Mouse (Mus musculus): ENCODE measurements around the gene Phf1.
"Not testable (repeated sequence)": the region's sequence is repeated elsewhere in the genome, so short reads cannot be mapped to it uniquely, and the experiment has no call there.

Phf1 gene

DNA sequence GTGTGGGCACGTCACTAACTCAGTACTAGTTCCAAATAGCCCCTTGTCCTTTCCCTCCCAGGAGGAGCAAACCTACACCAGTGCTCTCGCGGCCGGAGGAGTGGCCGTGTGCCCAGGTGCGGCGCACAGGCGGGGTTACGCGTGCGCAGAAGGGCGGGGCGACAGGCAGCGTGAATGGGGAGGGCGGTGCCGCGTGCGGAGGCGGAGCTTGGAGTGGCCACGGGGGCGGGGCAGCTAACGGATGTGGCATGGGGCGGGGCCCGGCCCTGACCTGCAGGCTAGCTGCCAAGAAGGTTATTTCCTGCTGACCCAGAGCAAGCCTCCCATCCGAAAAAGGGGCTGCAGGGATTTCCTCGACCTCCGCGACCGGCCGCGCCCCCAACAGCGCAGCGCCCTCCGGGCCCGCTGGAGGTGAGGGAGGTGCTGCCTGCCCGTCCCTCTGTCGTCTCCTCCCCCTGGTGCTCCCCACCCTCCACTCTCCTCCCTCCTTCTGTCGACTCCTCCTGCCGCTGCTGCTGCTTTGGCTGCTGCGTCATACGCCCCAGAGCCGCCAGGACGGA is at the start of gene Phf1:
Gene Phf1, plus strand, starts transcription at position 214 of the 560 bp plus-strand sequence.
- DNase-seq, result peak; percentile 100

DNA sequence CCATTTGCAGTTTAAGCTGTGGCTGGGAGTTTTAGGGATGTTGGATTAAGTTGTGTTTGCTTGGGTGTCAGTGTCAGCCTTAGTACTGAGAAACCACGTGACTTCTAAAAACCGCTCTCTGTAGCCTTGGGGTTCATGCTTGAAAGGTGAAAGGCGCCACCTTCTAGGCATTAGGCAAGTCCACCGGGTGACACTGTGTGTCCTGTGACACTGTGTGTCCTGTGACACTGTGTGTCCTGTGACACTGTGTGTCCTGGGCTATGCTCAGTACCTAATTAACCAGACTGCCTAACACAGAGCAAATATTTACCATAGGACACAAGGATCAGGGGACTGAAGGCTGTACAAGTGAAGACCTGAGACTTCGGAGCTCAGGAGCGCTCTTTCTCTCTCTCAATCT is 49.3 kb upstream of the Phf1 start:
- no peak for DNase-seq

DNA sequence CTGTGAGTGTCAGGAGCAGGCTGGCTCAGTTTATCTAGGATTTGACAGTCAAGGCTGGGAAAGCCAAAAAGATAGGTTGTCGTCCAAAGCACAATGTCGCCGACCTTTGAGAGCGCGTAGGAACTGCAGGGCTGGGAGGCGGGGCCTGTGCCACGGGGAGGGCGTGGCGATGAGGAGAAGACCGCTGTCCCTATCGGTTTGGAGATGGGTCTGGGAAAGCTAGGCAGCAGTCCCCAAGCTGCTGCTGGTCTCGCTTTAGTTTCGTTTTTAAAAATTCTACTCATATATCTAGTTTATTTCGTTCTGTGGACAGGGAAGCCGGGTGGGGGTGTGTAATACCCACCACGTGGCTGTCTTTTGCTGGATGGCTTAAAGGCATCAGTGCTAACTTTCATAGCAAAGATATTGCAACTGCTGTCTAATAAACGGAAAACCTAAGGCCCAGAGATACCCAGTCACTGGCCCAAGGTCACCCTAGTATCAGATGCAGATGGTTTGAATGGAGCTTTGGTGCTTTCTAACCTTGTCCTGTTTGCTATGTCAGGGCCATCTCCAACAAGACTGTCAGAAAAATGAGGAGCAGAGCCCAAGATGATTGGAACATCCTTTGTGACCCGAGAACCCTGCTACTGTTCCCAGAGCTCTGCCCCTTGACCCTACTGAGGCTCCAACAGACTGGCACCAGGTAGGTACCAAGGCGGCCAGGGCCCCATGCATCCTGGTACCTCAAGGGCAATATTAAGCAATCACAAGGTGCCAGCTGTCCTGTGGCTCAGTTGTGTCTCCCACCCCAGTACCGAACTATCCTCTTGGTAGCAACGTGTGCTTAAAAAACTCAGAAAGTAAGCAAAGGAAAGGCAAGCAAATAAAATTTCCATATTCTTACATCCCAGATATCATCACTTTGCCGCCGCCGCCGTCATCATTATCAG is 47.6 kb upstream of the Phf1 start:
- DNase-seq, result peak; percentile 98

DNA sequence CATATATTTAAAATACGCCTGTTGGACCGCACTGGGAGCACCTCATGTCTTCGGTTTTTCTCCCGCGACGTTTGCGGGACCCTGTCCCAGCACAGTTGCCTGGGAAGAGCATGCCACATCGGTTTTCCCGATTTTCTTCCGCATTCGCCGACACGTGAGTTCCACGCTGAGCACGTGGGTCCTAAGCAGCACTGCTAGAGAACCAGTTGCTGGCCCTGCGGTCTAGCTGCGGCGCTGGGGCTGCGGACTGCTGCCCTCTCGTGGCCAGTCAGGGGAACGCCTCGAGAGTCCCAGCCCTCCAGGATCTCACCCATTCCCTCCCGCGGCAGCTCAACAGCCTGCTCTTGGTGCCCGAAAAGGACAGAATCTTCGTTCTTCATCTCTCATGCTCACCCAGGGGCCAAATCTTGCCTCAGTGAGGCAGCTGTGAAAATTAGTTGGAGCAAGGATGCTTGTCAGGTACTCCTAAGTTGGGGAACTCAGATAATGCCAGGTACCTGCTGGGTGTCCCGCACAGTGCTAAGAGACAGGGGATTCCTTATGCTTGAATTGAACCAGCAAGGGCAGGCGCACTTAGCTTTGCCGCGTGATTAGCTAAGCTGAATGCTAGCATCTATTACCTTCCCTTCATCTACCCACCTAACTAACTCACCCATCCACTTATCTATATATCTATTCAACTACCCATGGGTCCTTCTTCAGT is 46.7 kb upstream of the Phf1 start:
- peak; percentile 98 for DNase-seq

DNA sequence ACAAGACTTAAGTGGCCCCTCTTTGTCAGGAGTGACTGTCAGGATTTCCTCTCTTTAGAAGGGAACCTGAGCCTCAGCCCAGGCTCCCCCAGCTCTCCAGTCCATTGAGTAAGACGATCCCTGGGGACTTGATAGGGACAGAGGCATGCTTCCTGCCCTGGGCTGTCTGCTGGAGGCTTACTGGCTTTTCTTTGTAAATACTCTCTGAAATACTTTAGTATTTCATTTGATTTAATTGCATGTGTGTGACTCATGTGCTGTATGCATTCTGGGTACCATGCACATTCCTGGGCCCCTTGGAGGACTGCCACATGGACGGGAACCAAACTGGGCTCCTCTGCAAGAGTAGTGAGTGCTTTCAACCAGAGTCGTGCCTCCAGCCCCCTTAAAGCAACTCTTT is 44.9 kb upstream of the Phf1 start:
- DNase-seq, result peak; percentile 95

GRCm38 (mm10) chr17:26892635-26893375 is 40.0 kb upstream of the Phf1 start:
- peak; percentile 97 for DNase-seq

GRCm38 (mm10) chr17:26893492-26893891 is 39.4 kb upstream of the Phf1 start:
- DNase-seq, result peak; percentile 93

DNA sequence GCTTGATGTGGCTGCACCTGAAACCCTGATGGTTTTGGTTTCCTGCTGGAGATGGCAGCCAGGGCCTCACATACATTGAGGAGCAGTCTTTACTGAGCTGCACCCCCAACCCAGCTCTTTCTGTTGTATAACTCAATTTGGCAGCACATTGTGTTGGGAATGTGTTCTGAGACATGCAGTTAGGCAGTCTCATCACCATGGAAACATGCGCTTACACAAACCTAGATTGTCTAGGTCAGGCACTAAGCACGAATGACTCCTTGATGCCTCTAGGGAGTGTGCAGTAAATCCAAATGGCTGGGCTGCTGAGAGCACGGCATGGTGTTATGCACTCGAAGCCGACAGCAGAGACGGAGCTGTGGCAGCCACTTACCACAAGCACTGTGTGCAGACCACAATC is 38.5 kb upstream of the Phf1 start:
- DNase-seq, result peak; percentile 92

- DNase-seq, result peak; percentile 97
These were observed 37.3 kb upstream of the Phf1 start for GRCm38 (mm10) chr17:26895578-26895977.

DNA sequence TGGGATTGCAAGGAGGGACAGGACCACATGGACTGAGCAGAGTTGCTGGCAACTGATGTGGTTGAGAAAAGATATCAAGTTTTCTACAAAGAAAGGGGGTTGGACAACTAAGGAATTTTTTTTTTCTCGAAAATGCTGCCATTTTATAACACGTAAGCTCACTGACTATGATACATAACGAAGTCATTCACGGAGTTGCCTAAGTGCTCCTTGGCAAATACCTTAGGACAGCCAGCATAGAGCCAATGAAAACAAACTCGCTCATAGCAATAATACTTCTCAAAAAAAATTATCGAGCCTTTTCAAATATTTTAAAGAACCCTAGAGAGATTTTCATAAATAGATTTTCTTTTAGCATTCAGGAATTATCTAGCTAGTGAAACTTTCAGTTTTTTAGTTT is 31.9 kb upstream of the Phf1 start:
- no peak for DNase-seq

GRCm38 (mm10) chr17:26904320-26904719 is 28.5 kb upstream of the Phf1 start:
- peak; percentile 93 for DNase-seq

DNA sequence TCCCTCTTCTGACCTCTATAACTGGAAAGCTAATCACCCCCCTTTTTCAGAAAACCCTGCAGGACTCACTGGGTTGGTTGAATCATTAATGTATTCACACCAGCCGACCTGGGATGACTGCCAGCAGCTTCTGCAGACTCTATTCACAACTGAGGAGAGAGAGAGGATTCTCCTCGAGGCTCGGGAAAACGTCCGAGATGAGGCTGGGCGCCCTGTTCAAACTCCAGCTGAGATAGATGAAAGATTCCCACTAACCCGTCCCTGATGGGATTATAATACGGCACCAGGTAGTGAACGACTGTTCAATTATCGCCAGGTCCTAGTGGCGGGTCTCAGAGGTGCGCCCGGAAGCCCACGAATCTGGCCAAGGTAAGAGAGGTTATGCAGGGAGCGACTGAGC is 25.3 kb upstream of the Phf1 start:
- not testable (repeated sequence) for DNase-seq

DNA sequence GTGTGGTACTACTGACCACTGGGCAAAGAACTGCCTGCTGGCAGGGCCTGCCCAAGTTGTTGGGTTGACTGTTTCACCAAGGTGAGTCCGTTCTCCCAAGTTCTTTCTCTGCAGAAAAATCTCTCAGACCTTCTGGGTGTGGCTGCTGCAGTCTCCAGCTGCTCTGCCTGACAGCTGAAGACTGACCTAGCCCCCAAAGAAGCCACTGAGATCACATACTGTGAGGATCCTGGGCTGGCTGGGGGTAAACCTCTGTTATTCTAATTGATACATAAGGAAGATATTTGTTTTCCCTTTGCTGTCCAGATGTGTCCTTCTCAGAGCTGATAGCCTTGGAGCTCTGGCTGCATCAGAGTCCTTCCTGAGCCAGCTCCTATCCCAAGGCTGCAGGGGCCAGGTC is 17.6 kb upstream of the Phf1 start:
- DNase-seq, result no peak

DNA sequence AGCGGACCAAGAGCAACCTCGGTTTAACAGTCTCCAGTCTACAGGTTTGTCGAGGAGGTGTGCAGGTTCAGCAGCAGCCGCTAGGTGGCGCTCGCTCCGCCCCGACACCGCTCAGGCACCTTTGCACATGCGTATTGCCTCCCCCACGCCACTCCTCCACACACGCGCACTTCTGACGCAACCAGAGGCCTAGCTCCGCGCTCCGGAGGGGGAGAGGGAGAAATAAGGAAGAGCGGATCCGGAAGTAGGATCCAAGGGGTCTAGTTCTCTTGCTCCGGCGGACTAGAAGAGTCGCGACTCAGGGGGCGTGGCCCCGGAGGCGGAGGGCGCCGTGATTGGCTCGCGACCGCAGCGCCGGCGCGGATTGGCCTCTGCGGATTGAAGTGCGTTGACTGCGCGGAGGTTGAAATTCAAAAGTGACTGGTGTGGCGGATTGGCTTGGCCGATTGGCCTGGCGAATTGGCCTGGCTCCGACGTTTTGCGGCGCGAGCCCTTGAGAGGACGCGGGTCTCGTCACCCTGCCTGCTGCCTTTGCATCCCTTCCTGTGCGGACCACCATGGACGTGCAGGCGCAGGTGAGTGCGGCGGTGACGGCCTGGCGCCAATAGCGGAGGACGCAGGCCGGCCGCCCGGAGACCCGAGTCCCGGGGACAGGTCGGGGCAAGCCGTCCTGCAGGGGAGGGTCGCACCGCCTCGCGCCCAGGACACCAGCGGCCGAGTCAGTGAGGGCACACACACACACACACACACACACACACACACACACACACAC is 16.0 kb upstream of the Phf1 start, which contains the start of gene Kifc5b:
Gene Kifc5b, plus strand, starts transcription at position 381 of the 772 bp plus-strand sequence.
- peak; percentile 100 for DNase-seq

- peak; percentile 90 for DNase-seq
These were observed 15.3 kb upstream of the Phf1 start for GRCm38 (mm10) chr17:26917560-26917959.

- no peak for DNase-seq
These were observed 14.5 kb upstream of the Phf1 start for GRCm38 (mm10) chr17:26918343-26918742.

DNA sequence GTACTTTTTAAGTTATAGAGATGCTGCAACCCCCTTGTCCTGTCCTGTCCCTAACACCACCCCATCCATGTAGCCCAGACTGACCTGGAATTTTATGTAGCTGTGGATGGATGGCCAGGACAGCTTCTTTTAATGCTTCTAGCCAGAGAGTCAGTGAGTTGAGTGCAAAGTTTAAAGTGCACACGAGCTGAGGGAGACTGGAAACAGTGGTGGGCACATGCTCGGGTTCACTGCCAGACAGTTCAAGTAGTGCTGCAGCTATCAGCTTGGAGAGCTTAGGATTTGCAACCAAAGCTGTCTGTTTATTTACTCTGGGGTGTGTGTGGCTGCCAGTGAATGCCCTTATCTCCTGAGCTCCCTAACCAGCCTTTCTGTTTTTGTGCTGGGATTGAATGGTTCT is 13.3 kb upstream of the Phf1 start:
- DNase-seq, result not testable (repeated sequence)

DNA sequence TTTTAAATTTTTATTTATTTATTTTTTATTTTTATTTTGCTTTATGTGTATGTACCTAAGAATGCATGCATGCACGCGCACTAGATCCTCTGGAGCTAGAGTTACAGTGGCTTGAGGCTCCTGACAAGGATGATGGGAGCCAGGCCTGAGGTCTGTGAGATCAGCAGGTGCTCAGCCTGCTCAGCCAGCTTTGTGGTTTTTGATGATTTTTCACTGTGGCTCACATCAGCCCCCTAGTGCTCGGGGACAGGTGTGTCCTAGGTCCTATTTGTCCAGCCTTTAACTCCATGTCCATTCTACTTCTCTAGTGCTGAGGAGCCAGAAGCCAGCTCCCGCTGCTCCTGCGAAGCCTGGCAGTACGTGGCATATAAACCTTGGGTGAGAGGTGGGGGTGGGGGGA is 10.5 kb upstream of the Phf1 start:
- not testable (repeated sequence) for DNase-seq

- peak; percentile 74 for DNase-seq
These were observed 7.4 kb upstream of the Phf1 start for GRCm38 (mm10) chr17:26925414-26925813.

GRCm38 (mm10) chr17:26931795-26932194 is 1.1 kb upstream of the Phf1 start:
- peak; percentile 95 for DNase-seq

DNA sequence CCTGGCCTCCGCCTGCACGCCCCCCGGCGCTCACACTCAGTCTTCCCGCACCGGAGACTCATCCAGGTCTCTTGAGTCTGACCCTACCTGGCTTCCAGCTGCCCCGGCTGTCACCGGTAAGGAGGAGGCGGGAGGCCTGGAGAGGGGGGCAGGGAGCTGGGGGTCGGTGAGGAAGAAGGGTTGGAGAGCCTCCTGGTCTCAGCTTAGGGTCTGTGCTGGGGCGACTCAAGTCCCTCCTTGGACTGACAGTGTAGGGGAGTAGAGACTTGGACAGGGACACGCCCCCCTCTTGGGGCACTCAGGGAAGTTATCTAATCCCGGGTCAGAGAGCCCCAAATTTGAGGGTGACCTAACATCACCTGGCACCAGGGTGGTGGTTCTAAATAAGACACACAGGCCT is 567 bp downstream of the Phf1 start:
- DNase-seq, result no peak
